Mouse (Mus musculus): ENCODE results near the gene Vmp1. TPM values are rescaled to one million over a fixed set of nuclear protein-coding genes. Genes with fewer than 3 reads are reported as not detected.
A peak's percentile ranks its signal among the peaks of the same experiment; 100 is the strongest.

Gene Vmp1
- polyA plus RNA-seq, 1 experiment from 2014 or later: 93.5 TPM

DNA sequence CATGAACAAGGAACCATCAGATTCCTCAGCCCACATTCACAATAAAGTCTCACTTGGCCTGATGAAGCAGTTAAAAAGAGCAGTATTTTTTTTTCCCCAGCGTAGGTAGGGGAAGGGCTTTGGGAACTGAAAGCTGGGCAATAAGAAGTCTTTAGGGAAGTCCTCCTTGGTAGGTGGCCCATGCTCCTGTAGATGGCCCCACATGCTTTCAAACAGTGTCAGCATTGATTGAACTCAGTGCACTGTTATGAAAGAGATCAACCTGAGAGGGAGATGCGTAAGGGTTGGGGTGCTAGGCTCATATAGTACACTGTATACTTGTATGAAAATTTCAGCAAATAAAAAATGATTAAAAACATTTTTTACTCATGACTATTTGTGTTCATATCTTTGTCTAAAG is 8.3 kb upstream of the Vmp1 start:
- no peak overlapping the region for H3K4me3 ChIP-seq (replicated peaks)
- no peaks in the 10 kb centered on the region for H3K9me3 ChIP-seq
- no peak overlapping the region for H3K27ac ChIP-seq
- H3K9ac ChIP-seq (replicated peaks): no peak overlapping the region
- no peak for ATAC-seq
- no peaks in the 10 kb centered on the region for H3K27me3 ChIP-seq
- H3K4me1 ChIP-seq (replicated peaks): peaks cover 3% of the 10 kb centered on the region; the same call in 1 of the 2 replicates
- no peak overlapping the region for H3K4me2 ChIP-seq (replicated peaks)
- peaks cover 61% of the 10 kb centered on the region for H3K36me3 ChIP-seq
- WGBS: 91% methylated on average over 2 of the region's 2 CpGs

GRCm38 (mm10) chr11:86691482-86691881 is 7.8 kb upstream of the Vmp1 start:
- peaks cover 5% of the 10 kb centered on the region; the same call in 1 of the 2 replicates for H3K4me1 ChIP-seq (replicated peaks)
- H3K36me3 ChIP-seq: peaks cover 57% of the 10 kb centered on the region
- 94% methylated on average over 3 of the region's 3 CpGs for WGBS

DNA sequence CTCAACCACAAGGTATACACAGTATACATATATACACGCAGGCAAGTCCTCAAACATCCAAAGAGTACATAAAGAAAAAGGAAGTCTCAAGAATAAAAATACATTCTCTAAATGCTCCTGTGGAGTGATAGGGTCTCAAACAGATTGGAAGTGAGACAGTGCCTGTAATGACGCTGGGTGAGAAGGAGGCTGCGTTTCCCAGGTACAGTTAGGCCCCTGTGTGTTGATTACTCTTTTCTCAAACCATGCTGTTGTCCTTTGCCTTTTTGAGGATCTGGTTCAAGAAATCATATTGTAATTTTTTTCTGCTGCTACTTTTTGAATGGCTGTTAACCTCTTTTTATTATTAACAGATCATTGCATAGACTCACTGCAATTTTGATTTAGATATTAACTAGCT is 6.7 kb upstream of the Vmp1 start:
- no peak overlapping the region for H3K4me3 ChIP-seq (replicated peaks)
- ATAC-seq: no peak
- no peaks in the 10 kb centered on the region for H3K27me3 ChIP-seq
- whole genome bisulfite sequencing: 89% methylated on average over 3 of the region's 3 CpGs
- no peak overlapping the region for H3K27ac ChIP-seq
- H3K4me2 ChIP-seq (replicated peaks): no peak overlapping the region
- H3K9me3 ChIP-seq: no peaks in the 10 kb centered on the region
- peaks cover 51% of the 10 kb centered on the region for H3K36me3 ChIP-seq
- H3K4me1 ChIP-seq (replicated peaks): peaks cover 12% of the 10 kb centered on the region
- no peak overlapping the region for H3K9ac ChIP-seq (replicated peaks)

More at GRCm38 (mm10) chr11:86691482-86691881, 7.8 kb upstream of the Vmp1 start:
- no peak for ATAC-seq
- Histone ChIP-seq H3K9me3 (no peaks in the 10 kb centered on the region), H3K9ac (replicated peaks) (no peak overlapping the region), H3K4me3 (replicated peaks) (no peak overlapping the region), H3K27me3 (no peaks in the 10 kb centered on the region), H3K4me2 (replicated peaks) (no peak overlapping the region), H3K27ac (no peak overlapping the region)

GRCm38 (mm10) chr11:86685366-86685765 is 1.7 kb upstream of the Vmp1 start:
- 93% methylated on average over 1 of the region's 1 CpGs for WGBS
- Histone ChIP-seq H3K4me2 (replicated peaks) (peak overlapping the region; percentile 90), H3K27ac (no peak overlapping the region), H3K9me3 (no peaks in the 10 kb centered on the region), H3K27me3 (no peaks in the 10 kb centered on the region), H3K4me1 (replicated peaks) (peaks cover 41% of the 10 kb centered on the region), H3K36me3 (peaks cover 13% of the 10 kb centered on the region), H3K4me3 (replicated peaks) (peak overlapping the region; percentile 72), H3K9ac (replicated peaks) (0 out of 2 replicates have a peak overlapping the region, but pooled peaks have one; percentile 50)
- ATAC-seq: no peak

- Histone ChIP-seq H3K36me3 (peaks cover 3% of the 10 kb centered on the region), H3K9ac (replicated peaks) (peak overlapping the region; percentile 86), H3K4me2 (replicated peaks) (peak overlapping the region; percentile 90), H3K27me3 (no peaks in the 10 kb centered on the region), H3K27ac (peak overlapping the region; percentile 88), H3K4me1 (replicated peaks) (peaks cover 41% of the 10 kb centered on the region), H3K4me3 (replicated peaks) (peak overlapping the region; percentile 72), H3K9me3 (no peaks in the 10 kb centered on the region)
- 9% methylated on average over 20 of the region's 20 CpGs for WGBS
- ATAC-seq: no peak
Observed at GRCm38 (mm10) chr11:86684126-86685012, 733 bp upstream of the Vmp1 start.

GRCm38 (mm10) chr11:86682861-86683260 is 775 bp downstream of the Vmp1 start:
- 45% methylated on average over 7 of the region's 7 CpGs for WGBS
- H3K4me1 ChIP-seq (replicated peaks): peaks cover 41% of the 10 kb centered on the region
- H3K4me2 ChIP-seq (replicated peaks): peak overlapping the region; percentile 90
- H3K4me3 ChIP-seq (replicated peaks): peak overlapping the region; percentile 72
- 0 out of 2 replicates have a peak overlapping the region, but pooled peaks have one; percentile 88 for H3K27ac ChIP-seq
- no peaks in the 10 kb centered on the region for H3K9me3 ChIP-seq
- no peaks in the 10 kb centered on the region for H3K36me3 ChIP-seq
- H3K27me3 ChIP-seq: no peaks in the 10 kb centered on the region
- peak overlapping the region; percentile 86 for H3K9ac ChIP-seq (replicated peaks)
- ATAC-seq: no peak

- Histone ChIP-seq H3K36me3 (no peaks in the 10 kb centered on the region), H3K4me1 (replicated peaks) (peaks cover 36% of the 10 kb centered on the region), H3K4me2 (replicated peaks) (no peak overlapping the region), H3K4me3 (replicated peaks) (no peak overlapping the region), H3K9me3 (no peaks in the 10 kb centered on the region), H3K9ac (replicated peaks) (no peak overlapping the region), H3K27me3 (no peaks in the 10 kb centered on the region), H3K27ac (no peak overlapping the region)
- ATAC-seq: no peak
- WGBS: 92% methylated on average over 3 of the region's 3 CpGs
Observed at GRCm38 (mm10) chr11:86681423-86681822, 2.2 kb downstream of the Vmp1 start.

GRCm38 (mm10) chr11:86680729-86681128 is 2.9 kb downstream of the Vmp1 start:
- peaks cover 32% of the 10 kb centered on the region for H3K4me1 ChIP-seq (replicated peaks)
- H3K27me3 ChIP-seq: no peaks in the 10 kb centered on the region
- 100% methylated on average over 3 of the region's 3 CpGs for WGBS
- ATAC-seq: no peak
- no peak overlapping the region for H3K4me3 ChIP-seq (replicated peaks)
- no peaks in the 10 kb centered on the region for H3K9me3 ChIP-seq
- H3K36me3 ChIP-seq: no peaks in the 10 kb centered on the region
- no peak overlapping the region for H3K4me2 ChIP-seq (replicated peaks)
- H3K27ac ChIP-seq: no peak overlapping the region
- no peak overlapping the region for H3K9ac ChIP-seq (replicated peaks)

- H3K4me1 ChIP-seq (replicated peaks): peaks cover 18% of the 10 kb centered on the region
- H3K27ac ChIP-seq: no peak overlapping the region
- no peak overlapping the region for H3K9ac ChIP-seq (replicated peaks)
- H3K9me3 ChIP-seq: no peaks in the 10 kb centered on the region
- WGBS: 36% methylated on average over 5 of the region's 5 CpGs
- no peaks in the 10 kb centered on the region for H3K27me3 ChIP-seq
- H3K36me3 ChIP-seq: no peaks in the 10 kb centered on the region
- no peak for ATAC-seq
- no peak overlapping the region for H3K4me3 ChIP-seq (replicated peaks)
- no peak overlapping the region for H3K4me2 ChIP-seq (replicated peaks)
Observed at GRCm38 (mm10) chr11:86678957-86679356, 4.7 kb downstream of the Vmp1 start.

DNA sequence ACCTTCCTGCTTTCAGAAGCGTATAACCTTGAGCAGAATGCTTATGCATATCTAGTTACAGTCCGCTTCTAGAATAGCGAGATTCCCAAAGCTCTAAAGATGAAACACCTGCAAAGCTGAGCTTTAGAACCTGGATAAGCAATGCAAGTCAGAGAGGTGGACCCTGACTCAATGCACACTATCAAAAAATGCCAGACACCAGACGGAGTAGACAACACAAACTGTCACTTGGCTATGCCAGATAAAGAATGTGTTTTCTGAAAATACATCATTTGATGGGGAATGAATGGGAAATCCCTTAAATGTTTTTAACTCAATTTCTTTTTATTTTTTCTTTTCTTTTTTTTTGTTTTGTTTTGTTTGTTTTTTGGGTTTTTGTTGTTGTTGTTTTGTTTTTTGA is 8.1 kb downstream of the Vmp1 start:
- no peaks in the 10 kb centered on the region for H3K36me3 ChIP-seq
- H3K27me3 ChIP-seq: no peaks in the 10 kb centered on the region
- 94% methylated on average over 4 of the region's 4 CpGs for WGBS
- H3K9ac ChIP-seq (replicated peaks): no peak overlapping the region
- H3K4me3 ChIP-seq (replicated peaks): no peak overlapping the region
- ATAC-seq: no peak
- no peaks in the 10 kb centered on the region; the same call in 1 of the 2 replicates for H3K4me1 ChIP-seq (replicated peaks)
- H3K9me3 ChIP-seq: no peaks in the 10 kb centered on the region
- no peak overlapping the region for H3K27ac ChIP-seq
- no peak overlapping the region for H3K4me2 ChIP-seq (replicated peaks)

DNA sequence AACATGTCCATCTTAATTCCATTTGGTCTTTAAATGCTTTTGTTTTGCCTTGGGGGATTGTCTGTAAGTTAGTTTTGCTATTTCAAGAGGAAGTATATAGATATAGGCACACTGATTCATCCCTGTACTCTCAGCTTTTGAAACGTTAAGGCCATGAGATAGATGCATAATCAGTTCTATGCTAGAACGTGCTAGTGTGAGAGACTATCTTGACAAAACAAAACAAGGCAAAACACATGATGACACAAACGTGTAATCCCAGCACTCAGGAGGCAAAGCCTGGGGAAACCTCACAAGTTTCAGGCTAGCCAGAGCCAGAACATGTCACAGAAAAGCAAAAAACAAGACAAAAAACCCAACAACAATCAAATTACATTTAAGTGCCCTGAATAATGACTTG is 10.9 kb downstream of the Vmp1 start:
- Histone ChIP-seq H3K4me2 (replicated peaks) (no peak overlapping the region), H3K27ac (no peak overlapping the region), H3K4me1 (replicated peaks) (no peaks in the 10 kb centered on the region; the same call in 1 of the 2 replicates), H3K27me3 (no peaks in the 10 kb centered on the region), H3K9me3 (no peaks in the 10 kb centered on the region), H3K4me3 (replicated peaks) (no peak overlapping the region), H3K9ac (replicated peaks) (no peak overlapping the region), H3K36me3 (no peaks in the 10 kb centered on the region)
- no peak for ATAC-seq
- WGBS: 89% methylated on average over 3 of the region's 3 CpGs

DNA sequence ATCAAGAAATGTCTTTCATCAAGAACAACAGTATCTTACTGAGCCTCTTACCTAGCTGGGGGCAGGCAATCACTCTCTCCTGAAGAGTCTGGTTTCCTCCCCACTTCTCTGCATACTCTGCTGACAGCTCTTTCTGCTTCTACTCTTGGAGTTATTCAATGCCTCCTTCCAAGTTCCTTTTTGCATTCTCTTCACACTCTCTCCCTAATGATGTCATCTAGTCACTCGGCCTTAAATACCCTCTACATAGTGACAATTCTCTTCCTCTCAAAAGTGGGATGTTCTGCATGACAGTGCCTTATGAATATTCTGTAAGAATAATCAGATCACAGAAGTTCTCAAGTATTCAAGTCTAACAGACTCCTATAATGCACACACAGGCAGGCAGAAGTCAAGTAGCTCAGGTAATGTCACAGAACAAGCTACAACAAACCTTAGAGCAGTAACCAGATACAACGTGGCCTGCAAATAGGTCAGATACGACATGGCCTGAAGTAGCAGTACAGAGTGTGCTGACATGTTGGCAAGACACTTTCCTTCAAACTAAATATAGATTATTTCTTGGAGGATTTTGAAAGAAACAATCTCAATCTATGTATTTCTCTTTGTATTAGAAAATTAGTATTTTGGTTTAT is 12.5 kb downstream of the Vmp1 start:
- Histone ChIP-seq H3K9me3 (no peaks in the 10 kb centered on the region), H3K4me3 (replicated peaks) (no peak overlapping the region), H3K9ac (replicated peaks) (no peak overlapping the region), H3K4me1 (replicated peaks) (no peaks in the 10 kb centered on the region; the same call in 1 of the 2 replicates), H3K36me3 (no peaks in the 10 kb centered on the region), H3K27ac (no peak overlapping the region), H3K4me2 (replicated peaks) (no peak overlapping the region), H3K27me3 (no peaks in the 10 kb centered on the region)
- WGBS: 72% methylated on average over 3 of the region's 3 CpGs
- ATAC-seq: no peak

All from midbrain, embryonic 13.5 days (tissue).